Mouse (Mus musculus): ENCODE data around the gene Asgr1.
"Not testable (repeated sequence)": the region's sequence is repeated elsewhere in the genome, so short reads cannot be mapped to it uniquely, and the experiment has no call there.

The Asgr1 gene

DNA sequence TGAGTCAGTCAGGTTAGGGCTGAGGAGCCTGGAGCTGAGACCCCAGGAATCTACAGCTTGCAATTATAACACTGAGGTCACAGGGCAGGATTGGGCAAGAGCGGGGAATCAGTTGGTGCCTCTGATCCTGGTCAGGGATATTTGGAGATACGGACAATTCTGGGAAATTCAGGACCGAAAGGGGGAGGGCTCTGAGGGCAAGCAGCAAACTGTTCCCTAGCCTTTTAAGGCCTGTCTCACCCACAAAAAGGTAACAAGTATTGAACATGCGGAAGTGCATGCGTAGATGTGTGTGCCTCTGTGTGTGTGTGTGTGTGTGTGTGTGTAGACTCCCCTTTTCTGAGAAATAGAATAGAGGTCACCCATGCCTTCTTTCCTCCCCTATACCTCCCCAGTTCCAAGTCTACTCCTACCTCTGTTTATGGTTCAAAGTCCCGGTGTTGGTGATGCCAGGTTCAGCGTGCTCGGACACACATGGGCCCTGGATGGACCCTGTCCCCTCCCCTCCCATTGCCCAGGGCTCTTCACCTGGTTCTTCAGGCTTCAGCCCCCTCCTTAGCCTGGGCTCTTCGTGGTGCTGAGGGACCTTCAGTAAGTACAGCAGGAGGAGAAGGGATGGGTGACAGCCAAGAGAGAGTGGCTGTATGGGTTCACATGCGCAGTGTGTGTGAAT, at the start of gene Asgr1:
Asgr1 (plus strand) TSS at position 188 of the 673 bp plus-strand sequence.
- DNase-seq (ENCODE audit: low read depth, low spot score): no peak

DNA sequence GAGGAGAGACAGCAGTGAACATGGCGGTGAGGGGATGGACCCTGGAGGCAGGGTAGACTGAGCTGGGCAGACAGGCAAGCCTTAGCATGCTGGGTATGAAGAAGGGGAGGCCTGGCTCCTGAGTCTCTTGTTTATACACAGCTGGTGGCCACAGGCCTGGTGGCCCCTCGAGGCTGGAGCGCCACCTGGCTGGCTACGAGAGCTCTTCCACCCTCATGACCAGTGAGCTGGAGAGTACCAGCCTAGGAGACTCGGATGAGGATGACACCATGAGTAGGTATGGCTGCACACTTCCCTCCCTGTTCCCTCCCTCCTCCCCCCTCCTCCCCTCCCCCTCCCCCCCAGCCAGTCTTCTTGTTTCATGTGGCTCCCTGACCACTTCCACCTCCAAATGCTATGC, 48.4 kb upstream of the Asgr1 start:
- DNase-seq (ENCODE audit: low read depth, low spot score): no peak

DNA sequence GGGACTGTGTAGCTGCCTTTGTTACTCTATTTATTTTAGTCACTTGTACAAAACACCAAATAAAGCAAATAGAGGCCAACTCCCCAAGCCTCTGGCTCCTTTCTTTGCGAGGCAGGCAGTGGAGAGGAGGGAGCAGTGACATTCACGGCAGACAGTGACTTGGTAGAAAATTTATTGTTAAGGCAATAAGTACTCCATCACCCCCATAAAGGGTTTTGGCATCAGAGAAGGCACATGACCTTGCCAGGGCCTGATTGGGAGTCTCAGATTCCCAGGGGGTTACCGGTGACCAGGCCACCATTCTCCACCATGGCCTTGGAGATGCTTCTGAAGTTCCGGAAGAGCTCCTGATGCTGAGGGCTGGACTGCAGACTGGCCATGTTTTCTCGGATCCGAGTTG, 43.9 kb upstream of the Asgr1 start:
- DNase-seq (ENCODE audit: low read depth, low spot score): no peak

DNA sequence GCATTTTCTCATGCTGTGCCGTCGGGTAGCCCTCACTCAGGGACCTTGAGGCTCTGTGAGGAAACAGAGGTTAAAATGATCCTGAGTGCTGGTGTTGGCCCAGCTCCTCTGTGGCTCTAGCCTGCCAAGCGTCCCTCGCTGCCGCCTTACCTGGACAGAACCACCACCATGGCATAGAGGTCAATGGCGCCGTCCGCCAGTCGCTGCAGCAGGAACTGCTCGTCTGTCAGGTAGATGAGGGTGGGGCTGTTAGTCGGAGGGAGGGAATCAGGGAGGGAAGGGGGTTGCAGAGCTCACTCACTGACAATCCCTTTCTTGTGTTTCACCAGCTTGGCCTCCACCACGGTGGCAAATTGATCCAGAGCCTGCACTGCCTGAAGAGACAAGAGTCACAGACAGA, 43.3 kb upstream of the Asgr1 start:
- no peak for DNase-seq (ENCODE audit: low read depth, low spot score)

DNA sequence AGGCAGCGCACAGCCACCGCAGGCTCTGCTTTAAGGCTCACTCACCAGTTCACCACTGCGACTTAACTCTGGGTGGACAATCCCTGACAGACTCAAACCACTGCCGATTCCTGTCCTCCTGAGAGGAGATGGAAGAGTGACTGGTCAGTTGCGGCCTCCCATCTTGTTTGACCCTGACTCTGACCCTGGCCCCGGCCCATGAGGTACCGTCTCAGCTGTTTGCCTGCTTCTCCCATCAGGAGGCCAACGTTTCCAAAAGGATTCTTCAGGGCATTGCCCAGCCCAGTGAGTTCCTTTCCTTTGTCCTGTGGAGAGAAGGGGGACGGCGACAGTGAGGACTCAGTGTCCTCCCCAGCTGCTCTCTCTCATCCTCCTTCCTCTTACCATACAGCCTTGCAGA, 42.9 kb upstream of the Asgr1 start:
- DNase-seq (ENCODE audit: low read depth, low spot score): no peak

DNA sequence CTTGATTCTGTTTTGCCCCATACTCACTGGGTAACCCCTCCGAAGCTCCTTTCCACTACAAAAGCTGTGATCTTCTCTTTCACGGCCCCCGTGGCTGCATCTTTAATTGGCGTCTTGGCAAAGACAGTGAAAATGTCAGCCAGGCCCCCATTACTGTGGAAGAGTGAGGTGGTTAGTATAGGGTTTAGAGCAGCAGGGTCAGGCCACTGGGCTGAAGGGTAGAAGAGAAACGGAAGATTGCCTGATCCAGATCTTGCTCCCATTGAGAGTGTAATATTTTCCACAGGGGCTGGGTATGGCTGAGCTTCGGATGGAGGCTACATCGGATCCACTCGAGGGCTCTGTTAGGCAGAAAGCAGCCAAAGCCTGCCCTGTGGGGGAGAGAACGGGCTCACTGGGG, 41.0 kb upstream of the Asgr1 start:
- no peak for DNase-seq (ENCODE audit: low read depth, low spot score)

DNA sequence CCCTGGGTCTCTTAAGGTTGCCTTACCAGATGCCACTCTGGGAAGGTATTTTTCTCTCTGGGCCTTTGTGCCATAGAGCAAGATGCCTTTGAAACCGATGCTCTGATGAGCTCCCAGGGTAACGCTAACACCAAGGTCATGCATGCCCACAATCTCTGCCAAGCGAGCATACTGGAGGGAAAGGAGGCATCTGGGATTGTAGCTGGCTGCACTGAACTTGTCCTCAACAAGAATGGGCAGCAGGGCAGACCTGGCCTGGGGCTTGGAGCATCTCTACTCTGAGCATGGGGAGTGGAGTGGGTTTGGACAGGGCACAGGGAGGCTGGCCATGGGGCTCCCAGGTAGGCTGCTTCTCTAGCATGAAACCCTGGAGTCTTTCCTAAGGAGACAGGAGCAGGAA, 40.5 kb upstream of the Asgr1 start:
- DNase-seq (ENCODE audit: low read depth, low spot score): no peak

DNA sequence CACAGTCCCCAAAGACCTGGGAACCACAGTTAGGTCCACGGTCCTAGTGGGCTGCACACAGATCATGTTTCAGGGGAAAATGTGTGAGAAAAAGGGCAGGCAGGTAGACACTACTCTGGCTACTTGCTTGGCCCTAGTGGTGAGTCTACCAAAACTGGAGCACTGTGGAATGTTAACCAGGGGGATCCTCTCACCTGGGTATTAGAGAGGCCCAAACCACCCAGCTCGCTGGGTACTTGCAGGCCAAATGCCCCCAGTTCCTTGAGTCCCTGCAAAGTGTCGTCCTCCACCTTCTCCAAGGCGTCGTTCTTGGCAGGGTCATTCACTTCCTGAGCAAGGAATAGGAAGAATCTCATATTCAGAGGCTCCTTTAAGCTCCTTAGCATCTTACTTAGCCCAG, 39.8 kb upstream of the Asgr1 start:
- no peak for DNase-seq (ENCODE audit: low read depth, low spot score)

DNA sequence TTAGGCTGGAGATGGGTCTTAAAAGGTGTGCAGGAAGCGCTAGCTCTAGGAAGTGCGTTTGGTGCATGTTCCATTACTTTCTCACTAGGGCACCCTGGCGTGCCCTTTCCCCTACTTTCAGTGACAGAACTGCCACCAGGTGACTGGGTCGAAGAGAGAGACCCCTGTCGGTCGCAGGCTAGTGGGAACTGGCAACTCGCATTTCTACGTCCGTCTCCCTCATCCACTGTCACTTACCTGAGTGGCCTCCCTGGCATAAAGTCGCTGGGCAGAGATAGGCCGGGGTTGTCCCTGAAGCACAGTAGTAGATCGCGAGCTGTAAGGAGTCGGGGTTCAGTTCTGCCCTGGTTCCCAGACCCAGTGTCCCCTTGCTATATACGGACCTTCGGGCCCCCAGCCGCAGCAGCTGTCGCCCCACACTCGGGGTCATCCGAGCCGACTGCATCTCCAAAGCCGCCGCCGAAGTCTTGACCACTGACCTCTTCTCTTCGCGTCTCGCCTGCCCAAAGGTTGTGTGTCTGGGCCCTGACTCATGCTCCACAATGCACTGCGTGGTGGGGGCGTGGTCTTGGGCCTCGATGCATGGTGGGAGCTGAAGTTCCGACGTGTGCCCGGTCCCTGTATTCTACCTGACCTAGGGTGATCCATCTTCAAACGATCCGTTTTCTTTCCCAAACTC, 38.9 kb upstream of the Asgr1 start, which contains the start of gene Acadvl:
Acadvl (minus strand) TSS at position 532 of the 679 bp plus-strand sequence.
- DNase-seq (ENCODE audit: low read depth, low spot score): peak; percentile 80

DNA sequence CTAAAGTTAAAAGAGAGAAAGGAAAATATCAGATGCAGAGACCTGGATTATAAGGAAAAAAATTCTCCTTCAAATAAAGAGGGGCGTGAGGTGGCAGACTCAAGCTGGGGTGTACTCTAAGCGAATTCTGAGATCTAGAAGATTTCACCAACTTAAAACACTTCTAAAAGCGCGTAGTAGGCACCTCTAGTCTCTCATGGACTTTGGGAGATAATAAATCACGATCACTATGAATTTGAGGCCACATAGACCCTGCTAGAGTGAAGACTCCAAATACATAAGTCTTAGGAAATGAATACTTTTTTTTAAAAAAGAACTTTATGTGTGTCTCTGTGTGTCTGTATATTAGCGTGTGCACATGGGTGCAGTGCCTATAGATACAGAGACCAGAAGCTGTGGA, 38.2 kb upstream of the Asgr1 start:
- DNase-seq (ENCODE audit: low read depth, low spot score): no peak

DNA sequence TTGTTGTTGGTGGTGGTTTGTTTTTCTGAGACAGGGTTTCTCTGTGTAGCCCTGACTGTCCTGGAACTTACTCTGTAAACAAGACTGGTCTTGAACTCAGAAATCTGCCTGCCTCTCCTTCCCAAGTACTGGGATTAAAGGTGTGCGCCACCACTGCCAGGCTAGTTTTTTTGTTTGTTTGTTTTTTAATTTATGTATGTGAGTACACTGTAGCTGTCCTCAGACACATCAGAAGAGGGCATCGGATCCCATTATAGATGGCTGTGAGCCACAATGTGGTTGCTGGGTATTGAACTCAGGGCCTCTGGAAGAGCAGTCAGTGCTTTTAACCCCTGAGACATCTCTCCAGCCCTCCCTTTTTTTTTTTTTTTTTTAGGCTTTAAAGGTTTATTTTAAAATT, 37.7 kb upstream of the Asgr1 start:
- not testable (repeated sequence) for DNase-seq (ENCODE audit: low read depth, low spot score)

DNA sequence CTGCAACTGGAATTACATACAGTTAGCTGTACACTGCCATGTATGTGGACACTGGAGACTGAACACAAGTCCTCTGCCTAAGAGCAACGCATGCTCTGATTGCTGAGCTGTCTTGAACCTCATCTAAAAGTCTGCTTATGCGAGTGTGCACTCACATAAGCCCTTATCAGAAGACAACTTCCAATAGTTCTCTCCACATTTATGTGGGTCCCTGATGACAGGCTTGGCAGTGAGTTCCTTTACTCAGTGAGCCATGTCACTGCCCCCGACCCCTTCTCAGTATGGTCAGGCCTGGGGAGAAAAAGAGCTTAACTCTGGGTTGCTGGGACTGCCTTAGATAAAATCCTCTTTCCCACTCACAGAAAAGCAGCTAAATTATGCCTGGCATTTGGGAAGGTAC, 37.2 kb upstream of the Asgr1 start, which contains the start of gene Dlg4:
Dlg4 (plus strand) TSS at position 274 of the 400 bp plus-strand sequence.
- DNase-seq (ENCODE audit: low read depth, low spot score): no peak

DNA sequence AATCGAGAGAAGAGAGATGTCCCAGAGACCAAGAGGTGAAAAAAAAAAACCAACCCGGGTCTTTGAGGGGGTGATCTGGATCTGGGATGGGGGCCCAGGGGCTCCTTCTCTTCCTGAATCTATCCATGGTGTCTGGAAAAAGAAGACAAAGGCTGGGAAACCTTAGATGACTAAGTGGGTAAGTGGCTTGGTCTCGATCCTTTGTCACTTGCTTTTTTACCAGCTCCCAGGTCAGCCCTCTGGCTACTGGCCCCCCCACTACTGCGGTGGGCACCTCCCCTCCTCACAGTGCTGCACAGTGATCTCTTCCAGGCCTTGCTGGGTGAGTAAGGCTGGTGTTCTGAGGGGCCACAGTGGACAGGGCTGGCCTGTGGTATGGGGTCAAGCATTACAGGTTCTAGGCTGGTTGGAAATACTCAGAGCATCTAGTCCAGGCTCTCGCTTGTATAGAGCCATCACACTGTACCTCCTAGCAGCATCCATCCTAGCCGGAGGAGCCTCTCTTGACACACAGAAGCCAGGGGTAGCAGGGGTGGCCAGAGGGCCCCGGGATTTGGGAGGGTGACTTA, 36.6 kb upstream of the Asgr1 start:
- DNase-seq (ENCODE audit: low read depth, low spot score): no peak

DNA sequence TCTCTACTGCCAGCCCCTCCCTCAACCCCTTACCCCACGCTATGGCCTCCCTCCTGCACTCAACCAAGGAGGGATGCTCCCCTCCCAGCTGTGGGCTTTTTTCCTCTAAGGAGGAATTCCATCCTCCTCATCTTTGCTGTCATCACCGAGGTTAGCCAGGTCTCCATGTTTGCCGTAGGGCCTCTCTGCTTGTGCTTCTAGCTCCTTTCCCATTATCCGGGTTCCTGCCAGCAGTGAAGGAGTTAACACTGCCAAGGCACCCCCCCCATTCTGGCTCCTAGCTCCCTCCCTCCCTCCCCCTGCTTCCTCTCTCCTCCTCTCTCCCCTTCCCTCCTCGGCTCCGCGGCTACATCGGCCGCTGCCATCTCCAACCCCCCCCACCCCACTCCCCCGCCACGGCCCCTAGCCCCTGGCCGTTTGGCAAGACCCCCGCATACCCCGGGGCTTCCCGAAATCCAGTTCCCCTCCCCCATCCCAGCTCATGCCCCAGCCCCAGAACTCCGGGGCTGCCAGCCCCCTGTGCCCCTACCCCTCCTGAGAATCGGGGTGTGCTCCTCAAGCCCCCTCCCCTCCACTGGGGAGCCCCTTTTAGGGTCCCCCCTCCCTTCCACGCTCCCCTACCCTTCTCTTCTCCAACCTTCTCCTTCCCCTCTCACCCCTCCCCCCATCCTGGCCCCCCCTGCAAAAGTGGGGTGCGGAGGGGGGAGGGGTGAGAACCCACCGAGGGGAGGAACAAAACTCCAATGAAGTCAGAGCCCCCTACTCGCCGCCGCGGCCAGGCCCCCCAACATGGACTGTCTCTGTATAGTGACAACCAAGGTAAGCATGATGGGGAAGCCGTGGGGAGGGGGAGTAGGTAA, 35.5 kb upstream of the Asgr1 start:
- no peak for DNase-seq (ENCODE audit: low read depth, low spot score)

DNA sequence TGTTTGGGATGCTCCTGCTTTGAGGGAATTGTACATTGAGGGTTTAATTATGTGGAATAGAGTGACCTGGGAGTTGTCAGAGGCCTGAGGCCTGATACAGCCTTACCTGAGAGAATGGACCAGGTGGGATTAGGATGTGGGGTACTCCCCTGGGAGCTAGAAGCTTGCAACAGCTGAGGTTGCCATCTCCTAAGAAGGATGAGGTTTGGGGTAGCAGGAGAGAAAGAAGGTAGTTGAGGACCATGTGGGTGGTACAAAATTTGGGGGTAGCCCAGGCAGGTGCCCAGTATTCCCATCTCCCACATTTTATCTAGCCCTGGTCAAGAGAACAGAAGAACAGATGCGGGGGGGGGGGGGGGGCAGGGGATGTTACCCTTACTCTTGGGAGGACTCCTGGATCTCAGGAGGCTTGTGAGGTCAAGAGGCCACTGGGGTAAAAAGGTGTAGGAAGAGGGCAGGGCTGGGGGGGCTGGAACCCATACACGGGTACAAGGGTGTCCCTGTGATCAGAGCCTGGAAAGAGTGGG, 34.3 kb upstream of the Asgr1 start:
- DNase-seq (ENCODE audit: low read depth, low spot score): no peak

DNA sequence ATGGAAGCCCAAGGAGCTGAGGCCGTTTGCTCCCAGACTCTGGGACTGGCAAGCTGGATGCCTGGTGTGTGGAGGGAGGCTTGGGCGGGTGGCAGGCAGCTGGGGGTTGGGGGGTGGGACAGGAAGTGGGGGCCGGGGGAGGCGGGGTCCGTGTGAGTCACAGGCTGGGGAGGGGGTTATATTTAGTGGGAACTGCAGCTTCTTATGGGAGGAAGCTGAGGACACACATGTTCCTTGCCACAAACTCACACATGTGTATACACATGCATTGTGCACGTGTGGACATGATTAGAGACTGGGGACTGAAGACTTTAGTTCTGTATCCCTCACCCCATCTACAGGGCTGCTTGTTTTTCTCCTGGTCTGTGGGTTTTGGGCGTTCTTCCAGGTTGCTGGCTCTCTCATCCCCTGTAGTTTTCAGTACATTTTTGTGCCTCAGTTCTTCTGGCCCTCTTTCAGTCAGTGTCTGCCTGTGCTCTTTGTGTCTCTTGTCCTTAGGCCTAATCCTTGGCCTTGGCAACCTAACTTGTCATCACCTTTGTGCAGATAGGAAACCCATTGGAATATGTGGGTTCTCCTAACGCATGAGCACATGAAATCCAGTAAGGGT, 33.8 kb upstream of the Asgr1 start:
- DNase-seq (ENCODE audit: low read depth, low spot score): no peak

DNA sequence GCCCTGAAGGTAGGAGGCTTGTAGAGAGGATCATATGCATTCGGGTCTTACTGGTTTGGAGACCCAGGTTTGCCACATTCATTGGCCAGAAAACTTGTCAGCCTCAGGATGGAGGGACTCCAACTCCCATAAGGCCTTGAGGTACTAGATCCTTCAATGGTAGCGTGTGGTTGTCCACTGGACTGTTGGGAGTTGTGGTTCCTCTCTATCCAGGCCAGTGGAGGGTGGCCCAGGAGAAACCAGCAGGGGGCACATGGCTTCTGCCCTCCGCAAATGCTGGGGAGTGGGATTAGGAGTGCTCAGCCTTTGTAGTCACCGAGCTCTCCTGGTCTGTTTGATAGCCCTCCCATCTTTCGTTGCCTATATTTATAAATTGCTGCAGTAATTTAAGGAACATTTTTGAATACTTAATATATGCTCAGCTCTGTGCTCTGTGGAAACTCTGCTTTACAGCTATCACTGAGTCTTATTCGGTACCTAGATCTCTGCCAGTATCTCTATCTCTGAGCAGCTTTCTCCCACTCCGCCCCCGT, 33.1 kb upstream of the Asgr1 start:
- DNase-seq (ENCODE audit: low read depth, low spot score): no peak

DNA sequence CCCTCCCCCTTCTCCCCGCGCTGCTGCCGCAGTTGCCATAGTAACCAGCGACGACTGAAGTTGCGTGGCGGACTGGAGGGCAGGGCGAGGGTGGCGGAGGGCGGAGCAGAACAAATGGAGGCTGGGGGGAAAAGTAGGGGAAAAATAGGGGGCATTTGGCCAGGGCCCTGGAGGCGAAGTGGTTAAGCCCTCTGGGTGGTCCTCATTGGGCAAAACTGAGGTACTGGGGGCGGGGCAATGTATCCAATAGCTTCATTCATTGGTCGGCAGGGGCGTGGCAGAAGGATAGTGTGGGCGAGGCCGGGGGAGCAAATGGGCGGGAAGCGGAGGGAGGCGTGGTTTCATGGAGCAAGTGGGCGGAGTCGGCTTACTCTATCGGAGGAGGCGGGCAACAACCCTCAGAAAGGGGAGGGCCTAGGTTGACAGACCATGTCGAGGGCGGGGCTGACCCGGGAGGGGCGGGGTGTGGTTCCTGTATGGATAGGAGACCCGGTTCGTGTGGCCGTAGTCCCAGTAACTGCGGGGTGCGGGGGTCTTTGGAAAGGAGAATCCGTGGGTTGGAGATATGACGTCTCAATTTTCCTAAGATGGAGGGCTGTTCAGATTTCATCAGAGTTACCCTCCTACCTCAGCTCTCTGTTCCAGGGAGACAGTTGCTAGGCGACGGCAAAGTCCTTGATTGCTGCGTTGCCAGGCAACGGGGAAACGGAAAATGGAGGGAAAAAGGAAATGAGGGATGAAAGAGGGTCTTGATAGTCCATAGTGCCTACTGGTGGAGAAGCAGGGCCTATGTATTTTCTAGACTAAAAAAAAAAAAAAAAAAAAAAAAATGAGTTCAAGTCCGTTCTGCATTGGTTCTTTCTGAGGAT, 32.4 kb upstream of the Asgr1 start:
- DNase-seq (ENCODE audit: low read depth, low spot score): peak; percentile 89

DNA sequence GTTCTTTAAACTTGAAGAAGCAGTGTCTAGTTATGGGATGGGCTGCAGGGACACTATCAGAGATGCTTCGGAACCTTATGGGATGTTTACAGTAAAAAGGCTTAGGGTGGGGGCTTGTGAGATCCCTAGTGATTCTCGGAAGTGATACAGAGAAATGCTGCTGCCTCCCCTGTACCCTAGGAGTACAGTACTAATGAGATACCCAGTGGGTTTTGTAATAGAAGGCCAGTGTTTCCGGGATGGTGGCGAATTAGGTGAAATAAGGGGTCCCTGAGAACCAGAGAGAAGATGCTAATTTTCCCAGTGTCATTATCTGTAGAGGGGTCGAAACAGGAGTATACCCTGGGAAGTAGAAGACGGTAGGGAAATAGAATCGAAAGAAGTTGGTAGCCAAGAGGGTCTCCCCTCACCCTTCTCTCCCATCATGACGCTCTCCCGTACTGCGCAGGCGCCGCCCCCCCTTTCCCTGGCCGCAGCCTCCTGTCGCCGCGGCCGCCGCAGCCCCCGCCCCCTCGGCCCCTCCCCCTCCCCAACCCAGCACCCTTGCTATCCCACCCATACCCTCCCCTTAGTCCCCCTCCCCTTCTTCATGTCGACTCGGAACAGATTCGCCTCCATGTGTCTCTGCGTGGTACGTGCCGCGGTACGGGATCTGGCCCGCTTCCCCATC, 30.3 kb upstream of the Asgr1 start:
- no peak for DNase-seq (ENCODE audit: low read depth, low spot score)

DNA sequence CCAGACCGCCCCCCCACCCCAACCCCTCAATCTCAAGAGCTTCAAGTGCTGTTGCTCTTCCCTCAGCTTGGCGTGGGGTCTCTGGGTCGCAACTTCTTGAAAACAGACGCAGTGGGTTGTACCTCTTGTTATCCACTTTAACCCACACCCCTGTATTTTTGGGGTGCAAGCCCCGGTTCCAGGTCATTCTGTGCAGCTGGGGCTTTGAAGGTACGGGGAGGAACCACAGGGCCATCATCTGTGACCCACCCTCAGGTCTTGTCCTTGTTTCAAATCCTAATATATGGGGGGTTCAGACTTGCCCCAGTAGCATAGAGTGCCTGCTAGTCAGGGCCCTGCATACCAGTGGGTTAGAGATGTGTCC, 29.8 kb upstream of the Asgr1 start:
- no peak for DNase-seq (ENCODE audit: low read depth, low spot score)
